ENCODE assay signal across 31 mouse cellular contexts in genomic region chr15:94216703-94217102, GRCm38 (mm10).
"Had no signal": no experiment of that assay in that cellular context is flagged by ENCODE, and none has a peak within 500 bp of the region (broad histone marks: within the 10 kb centered on the region; RNA-seq: fewer than 3 reads in every experiment).

No protein-coding gene starts in this region.

- H3K4me1 ChIP-seq: liver, embryonic 12.5 days; liver, embryonic 13.5 days; liver, embryonic 15.5 days; midbrain, embryonic 10.5 days; midbrain, embryonic 12.5 days; midbrain, embryonic 13.5 days; midbrain, embryonic 15.5 days; neural tube, embryonic 12.5 days had no signal

- H3K27ac ChIP-seq: left cerebral cortex, adult 2 months; limb, embryonic 10.5 days; limb, embryonic 12.5 days; limb, embryonic 13.5 days; limb, embryonic 15.5 days; liver, embryonic 12.5 days; liver, embryonic 13.5 days; liver, embryonic 14.5 days; liver, embryonic 15.5 days; lung, embryonic 15.5 days; macrophage; midbrain, embryonic 10.5 days; midbrain, embryonic 12.5 days; midbrain, embryonic 13.5 days; midbrain, embryonic 15.5 days; neural tube, embryonic 12.5 days had no signal

- DNase-seq: left cerebral cortex, postnatal 4 days; liver; liver, embryonic 13.5 days; liver, postnatal 0 days; lung, adult 18-20 months; lung, adult 2 months; lung, embryonic 14.5 days; lung, postnatal 14 days; lung, postnatal 36 days; lung, postnatal 4 days; midbrain, embryonic 14.5 days had no signal

- H3K9me3 ChIP-seq: limb, embryonic 10.5 days; limb, embryonic 12.5 days; limb, embryonic 13.5 days; limb, embryonic 15.5 days; liver, embryonic 12.5 days; liver, embryonic 13.5 days; liver, embryonic 15.5 days; lung, embryonic 15.5 days; megakaryocyte, embryonic 14.5 days; midbrain, embryonic 10.5 days; midbrain, embryonic 12.5 days; midbrain, embryonic 13.5 days; midbrain, embryonic 15.5 days; neural tube, embryonic 12.5 days had no signal

- H3K4me3 ChIP-seq: left cerebral cortex, adult 2 months; limb, embryonic 10.5 days; limb, embryonic 12.5 days; limb, embryonic 13.5 days; limb, embryonic 15.5 days; liver, embryonic 12.5 days; liver, embryonic 13.5 days; liver, embryonic 15.5 days; lung, embryonic 15.5 days; megakaryocyte, embryonic 14.5 days; midbrain, embryonic 10.5 days; midbrain, embryonic 12.5 days; midbrain, embryonic 13.5 days; midbrain, embryonic 15.5 days; myocyte; neural tube, embryonic 12.5 days had no signal

- H3K36me3 ChIP-seq: limb, embryonic 10.5 days; limb, embryonic 12.5 days; limb, embryonic 13.5 days; limb, embryonic 15.5 days; liver, embryonic 12.5 days; liver, embryonic 13.5 days; liver, embryonic 15.5 days; lung, embryonic 15.5 days; midbrain, embryonic 10.5 days; midbrain, embryonic 12.5 days; midbrain, embryonic 13.5 days; midbrain, embryonic 15.5 days; neural tube, embryonic 12.5 days had no signal

- H3K27me3 ChIP-seq: limb, embryonic 12.5 days; limb, embryonic 15.5 days; liver, embryonic 12.5 days; liver, embryonic 13.5 days; liver, embryonic 15.5 days; lung, embryonic 15.5 days; megakaryocyte, embryonic 14.5 days; midbrain, embryonic 12.5 days; midbrain, embryonic 13.5 days; midbrain, embryonic 15.5 days; neural tube, embryonic 12.5 days had no signal

- ATAC-seq: liver, embryonic 12.5 days; liver, postnatal 0 days; midbrain, embryonic 13.5 days; midbrain, embryonic 15.5 days; midbrain, embryonic 16.5 days had no signal

- H3K9ac ChIP-seq: limb, embryonic 12.5 days; limb, embryonic 13.5 days; limb, embryonic 15.5 days; liver, embryonic 12.5 days; liver, embryonic 13.5 days; liver, embryonic 14.5 days; liver, embryonic 15.5 days; liver, postnatal 0 days; lung, embryonic 14.5 days; lung, embryonic 15.5 days; midbrain, embryonic 12.5 days; midbrain, embryonic 13.5 days; midbrain, embryonic 15.5 days; neural tube, embryonic 12.5 days had no signal

- H3K4me2 ChIP-seq: limb, embryonic 12.5 days; limb, embryonic 13.5 days; limb, embryonic 15.5 days; liver, embryonic 11.5 days; liver, embryonic 12.5 days; liver, embryonic 13.5 days; liver, embryonic 15.5 days; lung, embryonic 14.5 days; lung, embryonic 15.5 days; midbrain, embryonic 11.5 days; midbrain, embryonic 12.5 days; midbrain, embryonic 13.5 days; midbrain, embryonic 15.5 days; neural tube, embryonic 12.5 days had no signal
